Mouse (Mus musculus): ENCODE measurements around the gene Prrc2b. TPM values are rescaled to one million over a fixed set of nuclear protein-coding genes. Genes with fewer than 3 reads are reported as not detected.

Prrc2b gene
- polyA plus RNA-seq, 1 experiment from 2014 or later = 7.5 TPM

- under 1% methylated on average over 22 of the region's 22 CpGs for WGBS (ENCODE audit: insufficient replicate concordance)
- Histone ChIP-seq H3K4me3 (ENCODE audit: low read depth, low read length) (peak overlapping the region; percentile 97), H3K4me2 (ENCODE audit: low read depth, low read length) (peak overlapping the region; percentile 86), H3K36me3 (replicated peaks; ENCODE audit: insufficient read depth, low read length) (no peaks in the 10 kb centered on the region), H3K4me1 (ENCODE audit: insufficient read depth) (peaks cover 52% of the 10 kb centered on the region), H3K27me3 (ENCODE audit: insufficient read depth, low read length) (no peaks in the 10 kb centered on the region), H3K9me3 (ENCODE audit: low read length) (no peaks in the 10 kb centered on the region), H3K27ac (ENCODE audit: low read depth) (peak overlapping the region; percentile 99), H3K9ac (replicated peaks) (peak overlapping the region; percentile 97)
- ATAC-seq (peak; percentile 40), DNase-seq (peak; percentile 62)
- TF ChIP-seq CTCF (IDR thresholded peaks at IDR 0.05; ENCODE audit: low read depth) (no peak), EP300 (IDR thresholded peaks at IDR 0.05; ENCODE audit: low read depth) (no peak)
Measured at GRCm38 (mm10) chr2:32151660-32152366, 931 bp downstream of the Prrc2b start.

DNA sequence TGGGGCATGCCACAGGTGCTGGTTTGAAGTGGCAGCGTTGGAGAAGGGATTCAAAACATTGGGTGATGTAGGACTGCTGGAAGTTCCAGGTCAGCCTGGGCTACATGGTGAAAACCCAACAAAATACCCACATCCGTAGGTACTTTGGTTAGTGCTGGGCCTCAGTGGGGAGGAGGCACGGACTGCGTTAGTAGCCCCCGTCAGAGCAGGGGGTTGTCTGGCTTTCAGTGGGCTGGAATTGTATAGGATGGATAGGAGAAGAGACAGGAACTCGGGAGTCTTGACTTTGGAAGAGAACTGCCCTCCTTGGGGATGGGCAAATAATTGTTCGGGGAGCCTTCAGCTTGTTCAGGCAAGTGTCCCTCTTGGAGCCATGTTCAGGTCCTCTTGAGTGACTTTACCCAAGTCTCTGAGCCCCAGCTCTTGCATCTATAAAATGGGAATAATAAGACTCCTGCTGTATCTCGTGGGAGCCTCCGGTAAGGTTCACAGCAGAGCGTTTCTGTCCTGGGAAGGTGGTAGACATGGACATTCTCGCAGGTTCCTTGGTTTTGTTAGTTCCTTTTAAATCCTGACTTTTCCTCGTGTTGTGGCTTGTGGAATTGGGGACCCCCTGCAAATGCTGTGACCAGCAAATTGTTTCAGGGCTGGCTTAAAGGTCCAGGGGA is 1.6 kb downstream of the Prrc2b start:
- DNase-seq (no peak), ATAC-seq (no peak)
- no peak for TF ChIP-seq CTCF (IDR thresholded peaks at IDR 0.05; ENCODE audit: low read depth)
- TF ChIP-seq EP300 (IDR thresholded peaks at IDR 0.05; ENCODE audit: low read depth) = no peak
- 21% methylated on average over 12 of the region's 12 CpGs for WGBS (ENCODE audit: insufficient replicate concordance)
- peak overlapping the region; percentile 99 for H3K27ac ChIP-seq (ENCODE audit: low read depth)
- H3K4me1 ChIP-seq (ENCODE audit: insufficient read depth) = peaks cover 58% of the 10 kb centered on the region
- H3K27me3 ChIP-seq (ENCODE audit: insufficient read depth, low read length) = no peaks in the 10 kb centered on the region
- no peaks in the 10 kb centered on the region for H3K36me3 ChIP-seq (replicated peaks; ENCODE audit: insufficient read depth, low read length)
- H3K9me3 ChIP-seq (ENCODE audit: low read length) = no peaks in the 10 kb centered on the region
- H3K4me2 ChIP-seq (ENCODE audit: low read depth, low read length) = peak overlapping the region; percentile 86
- H3K9ac ChIP-seq (replicated peaks) = peak overlapping the region; percentile 97
- peak overlapping the region; percentile 97 for H3K4me3 ChIP-seq (ENCODE audit: low read depth, low read length)

DNA sequence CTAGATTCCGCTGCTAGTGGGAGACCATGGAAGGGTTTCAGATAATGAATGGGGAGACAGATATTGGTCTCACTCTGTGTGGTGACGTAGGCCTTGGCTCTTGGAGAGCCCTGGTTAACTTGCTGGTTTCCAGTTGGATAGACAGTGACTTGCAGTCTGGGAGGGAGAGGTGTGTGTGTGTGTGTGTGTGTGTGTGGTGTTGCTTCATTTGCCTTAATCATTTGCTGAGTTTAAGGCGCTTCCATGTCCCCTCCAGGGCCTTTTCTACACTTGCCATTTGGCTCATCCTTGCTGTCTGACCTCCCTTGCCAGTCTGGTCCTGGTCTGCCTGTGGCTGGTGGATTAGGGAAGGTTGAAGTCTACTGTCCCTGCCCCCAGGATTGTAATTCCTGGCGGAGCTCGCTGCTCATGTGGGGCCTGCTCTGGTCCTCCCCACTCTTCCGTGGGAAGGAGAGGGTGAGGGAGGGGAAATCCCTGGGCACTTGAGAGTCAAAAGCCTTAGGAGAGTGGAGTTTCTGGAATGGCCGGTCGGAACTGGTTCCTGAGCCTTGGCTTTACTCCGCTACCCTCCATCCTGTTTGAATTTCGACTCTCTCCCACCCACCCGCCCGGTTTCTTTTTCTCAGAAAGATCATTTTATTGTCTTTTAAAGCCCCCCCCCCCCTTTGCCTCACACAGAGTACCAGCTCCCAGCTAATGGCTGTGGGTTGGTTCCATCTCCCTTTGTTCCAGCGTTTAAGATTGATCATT is 2.3 kb downstream of the Prrc2b start:
- peak; percentile 26 for ATAC-seq
- H3K9ac ChIP-seq (replicated peaks) = peak overlapping the region; percentile 97
- peaks cover 62% of the 10 kb centered on the region for H3K4me1 ChIP-seq (ENCODE audit: insufficient read depth)
- peak overlapping the region; percentile 86 for H3K4me2 ChIP-seq (ENCODE audit: low read depth, low read length)
- DNase-seq = peak; percentile 49
- peak overlapping the region; percentile 99 for H3K27ac ChIP-seq (ENCODE audit: low read depth)
- no peak for TF ChIP-seq CTCF (IDR thresholded peaks at IDR 0.05; ENCODE audit: low read depth)
- H3K9me3 ChIP-seq (ENCODE audit: low read length) = no peaks in the 10 kb centered on the region
- H3K27me3 ChIP-seq (ENCODE audit: insufficient read depth, low read length) = no peaks in the 10 kb centered on the region
- no peaks in the 10 kb centered on the region for H3K36me3 ChIP-seq (replicated peaks; ENCODE audit: insufficient read depth, low read length)
- peak overlapping the region; percentile 97 for H3K4me3 ChIP-seq (ENCODE audit: low read depth, low read length)
- 22% methylated on average over 13 of the region's 13 CpGs for WGBS (ENCODE audit: insufficient replicate concordance)

DNA sequence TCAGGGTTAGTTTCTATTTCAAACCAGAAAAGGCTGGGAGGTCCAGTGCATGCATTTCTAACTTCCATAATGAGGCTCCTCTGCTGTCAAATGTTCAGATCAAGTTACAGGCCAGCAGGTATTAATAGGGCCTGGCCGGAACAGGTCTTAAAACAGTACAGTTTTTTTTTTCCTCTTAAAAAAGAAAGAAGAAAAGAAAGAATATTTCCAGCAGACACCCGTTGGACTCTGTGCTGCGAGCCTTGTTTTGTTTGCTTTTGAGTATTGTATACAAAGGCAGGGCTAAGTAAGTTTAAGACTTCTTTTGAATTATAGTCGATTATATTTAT is 2.9 kb downstream of the Prrc2b start:
- no peaks in the 10 kb centered on the region for H3K9me3 ChIP-seq (ENCODE audit: low read length)
- peaks cover 67% of the 10 kb centered on the region for H3K4me1 ChIP-seq (ENCODE audit: insufficient read depth)
- H3K9ac ChIP-seq (replicated peaks) = peak overlapping the region; percentile 97
- peak overlapping the region; percentile 86 for H3K4me2 ChIP-seq (ENCODE audit: low read depth, low read length)
- peak overlapping the region; percentile 99 for H3K27ac ChIP-seq (ENCODE audit: low read depth)
- no peaks in the 10 kb centered on the region for H3K36me3 ChIP-seq (replicated peaks; ENCODE audit: insufficient read depth, low read length)
- DNase-seq (no peak), ATAC-seq (no peak)
- TF ChIP-seq EP300 (IDR thresholded peaks at IDR 0.05; ENCODE audit: low read depth) (no peak), CTCF (IDR thresholded peaks at IDR 0.05; ENCODE audit: low read depth) (no peak)
- H3K4me3 ChIP-seq (ENCODE audit: low read depth, low read length) = peak overlapping the region; percentile 97
- 27% methylated on average over 4 of the region's 4 CpGs for WGBS (ENCODE audit: insufficient replicate concordance)
- H3K27me3 ChIP-seq (ENCODE audit: insufficient read depth, low read length) = no peaks in the 10 kb centered on the region

- H3K4me3 ChIP-seq (ENCODE audit: low read depth, low read length) = peak overlapping the region; percentile 97
- DNase-seq (peak; percentile 52), ATAC-seq (peak; percentile 46; the same call in 1 of the 2 replicates)
- no peaks in the 10 kb centered on the region for H3K9me3 ChIP-seq (ENCODE audit: low read length)
- peak overlapping the region; percentile 97 for H3K9ac ChIP-seq (replicated peaks)
- no peaks in the 10 kb centered on the region for H3K27me3 ChIP-seq (ENCODE audit: insufficient read depth, low read length)
- 23% methylated on average over 9 of the region's 9 CpGs for WGBS (ENCODE audit: insufficient replicate concordance)
- TF ChIP-seq EP300 (IDR thresholded peaks at IDR 0.05; ENCODE audit: low read depth) (no peak), CTCF (IDR thresholded peaks at IDR 0.05; ENCODE audit: low read depth) (no peak)
- H3K36me3 ChIP-seq (replicated peaks; ENCODE audit: insufficient read depth, low read length) = no peaks in the 10 kb centered on the region
- H3K4me2 ChIP-seq (ENCODE audit: low read depth, low read length) = peak overlapping the region; percentile 86
- peaks cover 74% of the 10 kb centered on the region for H3K4me1 ChIP-seq (ENCODE audit: insufficient read depth)
- peak overlapping the region; percentile 99 for H3K27ac ChIP-seq (ENCODE audit: low read depth)
Measured at GRCm38 (mm10) chr2:32154334-32154997, 3.6 kb downstream of the Prrc2b start.
